Mouse (Mus musculus): ENCODE measurements around the gene Hsd17b13. TPM values are rescaled to one million over a fixed set of nuclear protein-coding genes. Genes with fewer than 3 reads are reported as not detected.

The Hsd17b13 gene
- polyA plus RNA-seq, 1 experiment from 2014 or later = not detected

DNA sequence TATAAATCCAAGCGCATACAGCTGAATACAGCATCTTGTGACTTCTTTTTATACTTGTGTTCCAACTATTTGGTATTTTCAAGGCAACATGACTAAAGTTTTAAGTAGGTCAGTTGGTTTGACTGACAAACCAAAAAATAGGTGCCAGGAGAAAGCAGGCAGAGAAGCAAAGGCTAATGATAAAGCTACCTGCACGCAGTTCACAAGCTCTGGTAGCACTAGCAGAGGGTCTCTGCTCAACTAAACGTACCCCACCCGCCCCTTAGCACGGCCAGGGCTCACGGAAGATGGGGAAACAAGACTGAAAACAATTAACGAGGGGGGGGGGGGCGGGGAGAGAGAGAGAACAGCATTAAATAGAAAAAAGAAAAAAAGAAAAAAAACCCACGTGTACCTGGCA, 67.1 kb downstream of the Hsd17b13 start:
- peak overlapping the region; percentile 84 for H3K4me3 ChIP-seq (replicated peaks)
- no peaks in the 10 kb centered on the region for H3K27me3 ChIP-seq
- no peaks in the 10 kb centered on the region for H3K36me3 ChIP-seq
- H3K27ac ChIP-seq = no peak overlapping the region
- H3K4me1 ChIP-seq (replicated peaks) = peaks cover 9% of the 10 kb centered on the region; the same call in 1 of the 2 replicates
- no peak for ATAC-seq (ENCODE audit: insufficient number of reproducible peaks, insufficient read depth, low FRiP score, low TSS enrichment, low read depth)
- H3K4me2 ChIP-seq = peak overlapping the region; percentile 79
- 14% methylated on average over 8 of the region's 9 CpGs for WGBS
- H3K9ac ChIP-seq (replicated peaks) = no peak overlapping the region; the same call in 1 of the 2 replicates
- H3K9me3 ChIP-seq = no peaks in the 10 kb centered on the region

DNA sequence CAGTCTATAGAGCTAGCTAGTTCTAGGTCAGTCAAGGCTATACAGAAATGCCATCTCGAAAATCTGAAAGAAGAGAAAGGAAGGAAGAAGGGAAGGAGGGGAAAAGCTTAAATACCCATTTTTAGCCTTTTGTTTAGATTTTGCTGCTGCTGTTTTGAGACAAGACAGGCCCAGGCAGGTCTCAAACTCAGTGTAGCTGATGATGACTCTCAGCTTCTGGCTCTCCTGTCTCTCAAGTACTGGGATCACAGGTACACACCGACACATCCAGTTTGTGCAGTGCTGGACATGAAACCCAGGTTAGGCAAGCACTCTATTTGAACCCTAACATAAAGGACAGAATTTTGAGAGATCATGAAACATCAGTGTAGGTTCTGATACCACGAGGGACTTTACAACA, 67.7 kb downstream of the Hsd17b13 start:
- Histone ChIP-seq H3K4me3 (replicated peaks) (no peak overlapping the region), H3K4me2 (no peak overlapping the region), H3K4me1 (replicated peaks) (peaks cover 9% of the 10 kb centered on the region; the same call in 1 of the 2 replicates), H3K27ac (no peak overlapping the region), H3K36me3 (no peaks in the 10 kb centered on the region), H3K27me3 (no peaks in the 10 kb centered on the region), H3K9ac (replicated peaks) (no peak overlapping the region), H3K9me3 (no peaks in the 10 kb centered on the region)
- WGBS = 76% methylated on average over 3 of the region's 3 CpGs
- ATAC-seq (ENCODE audit: insufficient number of reproducible peaks, insufficient read depth, low FRiP score, low TSS enrichment, low read depth) = no peak

DNA sequence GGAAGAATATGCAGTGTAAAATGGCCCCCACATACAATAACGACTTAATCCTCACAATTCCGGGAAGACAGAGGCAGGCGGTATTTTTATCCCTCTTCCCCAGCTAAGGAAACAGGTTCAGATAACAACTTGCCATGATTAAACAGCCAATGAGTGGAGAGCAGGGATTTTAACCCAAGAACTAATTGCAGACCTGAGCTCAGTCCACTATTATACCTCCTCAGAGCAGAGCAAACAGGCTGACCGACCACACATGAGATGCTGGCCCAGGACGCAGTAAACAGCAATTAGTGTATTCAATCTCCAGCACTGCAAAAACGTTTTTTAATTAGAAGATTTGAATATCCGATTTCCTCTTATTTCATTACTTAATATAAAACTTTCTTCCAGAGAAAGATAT, 68.4 kb downstream of the Hsd17b13 start:
- Histone ChIP-seq H3K27me3 (no peaks in the 10 kb centered on the region), H3K4me2 (no peak overlapping the region), H3K4me1 (replicated peaks) (peaks cover 9% of the 10 kb centered on the region; the same call in 1 of the 2 replicates), H3K9me3 (no peaks in the 10 kb centered on the region), H3K4me3 (replicated peaks) (no peak overlapping the region), H3K36me3 (no peaks in the 10 kb centered on the region), H3K9ac (replicated peaks) (no peak overlapping the region), H3K27ac (no peak overlapping the region)
- 37% methylated on average over 7 of the region's 7 CpGs for WGBS
- no peak for ATAC-seq (ENCODE audit: insufficient number of reproducible peaks, insufficient read depth, low FRiP score, low TSS enrichment, low read depth)

DNA sequence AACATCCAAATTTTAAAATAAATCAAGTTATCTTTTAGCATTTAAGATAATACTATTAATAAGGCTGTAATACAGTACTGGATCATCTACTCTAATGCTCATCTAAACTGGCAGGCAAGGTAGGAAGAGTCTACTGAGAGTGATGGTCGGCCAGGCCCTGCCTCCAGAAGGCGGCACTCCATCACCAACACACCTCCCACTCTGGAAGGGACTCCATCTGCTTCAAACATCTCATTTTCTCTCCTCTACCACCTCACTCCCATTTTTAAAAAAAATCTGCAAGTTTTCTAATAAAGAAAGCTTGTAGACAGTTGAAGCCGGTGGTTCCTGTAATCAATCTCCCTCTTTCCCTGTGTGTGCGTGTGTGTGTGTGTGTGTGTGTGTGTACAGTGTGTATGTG, 69.4 kb downstream of the Hsd17b13 start:
- Histone ChIP-seq H3K9ac (replicated peaks) (no peak overlapping the region), H3K9me3 (no peaks in the 10 kb centered on the region), H3K27ac (no peak overlapping the region), H3K27me3 (no peaks in the 10 kb centered on the region), H3K36me3 (no peaks in the 10 kb centered on the region), H3K4me1 (replicated peaks) (peaks cover 9% of the 10 kb centered on the region; the same call in 1 of the 2 replicates), H3K4me2 (no peak overlapping the region), H3K4me3 (replicated peaks) (no peak overlapping the region)
- ATAC-seq (ENCODE audit: insufficient number of reproducible peaks, insufficient read depth, low FRiP score, low TSS enrichment, low read depth) = no peak
- 82% methylated on average over 4 of the region's 4 CpGs for WGBS

GRCm38 (mm10) chr5:103906173-103906572, 71.0 kb downstream of the Hsd17b13 start:
- no peak for ATAC-seq (ENCODE audit: insufficient number of reproducible peaks, insufficient read depth, low FRiP score, low TSS enrichment, low read depth)
- Histone ChIP-seq H3K9ac (replicated peaks) (no peak overlapping the region), H3K27ac (no peak overlapping the region), H3K4me3 (replicated peaks) (no peak overlapping the region), H3K9me3 (no peaks in the 10 kb centered on the region), H3K4me1 (replicated peaks) (peaks cover 9% of the 10 kb centered on the region; the same call in 1 of the 2 replicates), H3K27me3 (no peaks in the 10 kb centered on the region), H3K4me2 (no peak overlapping the region), H3K36me3 (no peaks in the 10 kb centered on the region)
- WGBS = 89% methylated on average over 6 of the region's 6 CpGs

Other genes starting within 250 kb of the Hsd17b13 start
- 13.2 and 13.8 TPM in 2 replicates for gene Klhl8, start 66.2 kb downstream of the Hsd17b13 start, polyA plus RNA-seq (2016; fragmentation: Nextera tagmentation; extraction: Ambion mirVana)
- 2.6 and 3.0 TPM in 2 replicates for gene Hsd17b11, start 44.5 kb upstream of the Hsd17b13 start, polyA plus RNA-seq (2016; fragmentation: Nextera tagmentation; extraction: Ambion mirVana)
- 65.4 and 66.1 TPM in 2 replicates for gene Nudt9, start 68.9 kb upstream of the Hsd17b13 start, polyA plus RNA-seq (2016; fragmentation: Nextera tagmentation; extraction: Ambion mirVana)
- not detected in 2 replicates for gene Gm17660, start 100.2 kb upstream of the Hsd17b13 start, polyA plus RNA-seq (2016; fragmentation: Nextera tagmentation; extraction: Ambion mirVana)
- gene Sparcl1, start 136.3 kb upstream of the Hsd17b13 start, polyA plus RNA-seq (2016; fragmentation: Nextera tagmentation; extraction: Ambion mirVana) = 27.2 and 28.2 TPM in 2 replicates
- not detected in 2 replicates for gene Dspp, start 193.3 kb upstream of the Hsd17b13 start, polyA plus RNA-seq (2016; fragmentation: Nextera tagmentation; extraction: Ambion mirVana)
- 0.29 and 0.35 TPM in 2 replicates for gene Dmp1, start 225.2 kb upstream of the Hsd17b13 start, polyA plus RNA-seq (2016; fragmentation: Nextera tagmentation; extraction: Ambion mirVana)